Mouse (Mus musculus) thymus, adult 2 months (tissue): ENCODE results near the gene Piga.

Experiments used
- CTCF ChIP-seq: fragments of 200-500 bp; IDR thresholded peaks from 2 replicates; pipeline ENCODE4 v1.5.1; 2012; ENCODE audit warnings: mild to moderate bottlenecking, control low read depth, low read length, moderate library complexity, borderline replicate concordance; ENCODE audit not compliant: control insufficient read depth, poor library complexity, insufficient read depth; ENCODE audit errors: extremely low read depth
- POLR2A ChIP-seq: fragments of 200-500 bp; IDR thresholded peaks from 2 replicates; pipeline ENCODE4 v1.6.1; 2012; ENCODE audit warnings: mild to moderate bottlenecking, low read length, control low read depth, moderate library complexity; ENCODE audit not compliant: control insufficient read depth, poor library complexity, insufficient read depth; ENCODE audit errors: extremely low read depth

- TF ChIP-seq POLR2A (no peak), CTCF (no peak)
These were observed 25.5 kb upstream of the Piga start for GRCm38 (mm10) chrX:164394091-164394490.
